Mouse (Mus musculus) left cerebral cortex, postnatal 4 days (tissue): ENCODE data around the gene Fezf1. TPM values are rescaled to one million over a fixed set of nuclear protein-coding genes. Genes with fewer than 3 reads are reported as not detected.

ENCODE experiments used
- DNase-seq: peaks from one replicate; pipeline ENCODE4 v3.0.0-alpha.2; 2022
- intact Hi-C: fragments of 180-260 bp; cut with DNase I; formaldehyde crosslinking; loops from one replicate; pipeline ENCODE4 v1.15.1; 2025
- total RNA-seq, 2 experiments: library from RNA; stranded (reverse); gene quantifications; 2 replicates each; pipeline ENCODE4 v1.2.3; 2021

Gene Fezf1
- total RNA-seq, 2 experiments from 2014 or later: 1.9 TPM; not detected in 1

DNA sequence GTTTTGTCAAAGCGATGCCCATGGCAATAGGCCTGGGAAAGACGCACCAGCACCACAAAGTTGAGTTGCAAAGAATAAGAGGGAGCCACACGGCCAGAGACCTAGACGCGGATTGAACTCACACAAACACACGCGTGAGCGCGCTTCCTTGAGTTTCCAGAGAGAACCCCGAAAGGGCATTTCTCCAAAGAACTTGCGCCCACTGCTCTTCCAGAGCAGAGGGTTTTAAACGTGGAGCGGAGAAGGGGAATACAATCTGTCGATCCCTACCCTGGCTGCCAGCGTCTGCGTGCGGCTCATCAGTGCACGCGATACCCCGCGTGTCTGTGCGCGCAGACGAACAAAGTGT, 865 bp upstream of the Fezf1 start:
- DNase-seq: no peak
- intact Hi-C loops: no loop called here

DNA sequence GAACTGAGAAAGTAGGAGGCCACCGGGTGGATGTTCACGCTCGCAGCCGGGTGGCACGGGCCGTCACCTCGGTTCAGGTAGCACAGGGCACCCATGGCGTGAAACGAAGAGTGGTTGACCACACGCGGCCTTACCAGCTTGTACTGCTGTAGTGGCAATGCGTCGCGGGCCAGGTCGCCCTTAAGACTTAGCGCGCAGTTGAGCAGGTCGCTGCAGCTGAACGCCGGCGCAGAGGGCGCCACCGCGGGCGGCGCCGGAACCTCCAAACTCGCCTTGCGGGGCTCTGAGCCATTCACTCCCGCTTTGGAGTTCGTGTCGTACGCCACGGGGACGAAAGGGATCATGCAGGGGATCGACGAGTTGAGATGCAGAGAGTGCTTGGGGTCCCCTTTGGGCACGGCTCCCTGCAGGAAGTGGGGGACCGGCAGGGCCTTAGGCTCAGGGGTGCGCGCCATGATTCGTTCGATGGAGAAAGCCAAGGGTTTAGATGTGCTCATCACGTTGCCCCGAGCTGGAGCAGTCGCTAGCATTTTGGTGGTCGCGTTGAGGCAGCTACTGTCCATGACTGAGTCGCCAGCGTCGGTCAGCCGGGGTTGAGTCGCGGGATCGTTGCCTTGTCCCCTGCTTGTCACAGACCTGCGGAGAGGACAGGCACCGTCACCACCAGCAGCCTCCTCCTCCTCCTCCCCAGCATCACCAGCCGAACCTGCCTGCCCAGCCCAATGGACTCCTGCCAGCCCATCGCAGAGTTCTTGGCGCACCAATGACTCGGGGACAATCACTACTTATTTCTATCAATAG, 450 bp downstream of the Fezf1 start:
- intact Hi-C loops: no loop called here
- no peak for DNase-seq

DNA sequence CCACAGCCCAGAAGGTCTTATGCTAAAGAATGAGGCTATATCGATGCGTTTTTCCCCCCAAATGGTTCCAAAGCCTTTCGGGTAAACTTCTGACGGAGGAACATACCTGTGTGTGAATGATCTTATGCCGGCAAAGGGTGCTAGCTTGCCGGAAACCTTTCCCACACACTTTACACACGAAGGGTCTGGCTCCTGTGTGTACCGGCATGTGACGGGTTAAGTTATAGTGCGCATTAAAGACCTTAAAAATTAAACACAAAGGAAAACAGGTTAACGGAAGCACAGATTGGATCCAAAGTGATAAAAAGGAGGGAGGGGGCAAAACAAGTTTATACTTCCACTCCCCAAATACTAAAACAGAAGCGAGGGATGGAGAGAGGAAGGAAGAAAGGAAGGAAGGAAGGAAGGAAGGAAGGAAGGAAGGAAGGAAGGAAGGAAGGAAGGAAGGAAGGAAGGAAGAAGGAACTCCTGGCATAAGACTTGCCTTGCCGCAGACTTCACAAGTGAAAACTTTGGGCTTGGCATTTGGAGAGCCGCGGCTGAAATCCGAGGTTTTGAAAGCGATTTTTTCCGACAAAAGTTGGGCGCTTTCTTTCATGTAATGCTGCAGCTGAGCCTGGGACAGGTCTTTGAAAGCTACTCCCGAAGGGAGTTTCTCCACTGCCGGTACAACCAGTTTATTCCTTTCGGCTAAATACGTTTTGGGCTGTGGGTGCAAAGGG, 1.2 kb downstream of the Fezf1 start:
- DNase-seq: no peak
- intact Hi-C loops: no loop called here

DNA sequence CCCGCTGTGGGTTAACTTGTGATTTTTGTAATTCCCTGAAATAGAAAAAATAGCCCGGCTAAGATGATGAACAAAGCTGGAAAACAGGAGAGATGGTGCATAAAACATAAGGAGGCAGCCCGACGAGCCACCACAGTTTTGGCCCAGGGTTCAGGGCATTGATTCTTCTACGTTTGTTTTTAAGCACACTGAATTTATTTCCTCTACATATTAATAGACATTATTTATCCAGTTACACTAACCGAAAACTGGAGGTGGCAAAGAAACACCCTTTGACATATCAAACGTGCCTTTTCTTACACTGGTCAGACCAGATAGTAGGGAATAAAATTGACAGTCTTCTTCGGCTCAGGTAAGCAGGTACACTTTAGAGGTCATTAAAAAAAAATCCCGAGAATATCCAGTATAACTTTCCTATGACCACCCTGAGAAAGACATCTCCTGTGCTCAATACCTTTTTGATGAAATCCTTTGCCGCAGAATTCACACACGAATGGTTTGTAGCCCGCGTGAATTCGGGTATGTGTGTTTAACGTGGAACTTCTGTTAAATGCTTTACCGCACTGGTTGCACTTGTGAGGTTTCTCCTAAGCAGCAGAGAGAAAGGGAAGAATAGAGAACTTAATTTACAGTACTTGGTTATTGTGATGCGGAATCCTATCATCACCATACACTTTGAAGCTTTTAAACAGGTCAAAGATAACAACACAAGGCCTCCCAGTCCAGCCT, 1.9 kb downstream of the Fezf1 start:
- intact Hi-C loops: no loop called here
- DNase-seq: no peak

DNA sequence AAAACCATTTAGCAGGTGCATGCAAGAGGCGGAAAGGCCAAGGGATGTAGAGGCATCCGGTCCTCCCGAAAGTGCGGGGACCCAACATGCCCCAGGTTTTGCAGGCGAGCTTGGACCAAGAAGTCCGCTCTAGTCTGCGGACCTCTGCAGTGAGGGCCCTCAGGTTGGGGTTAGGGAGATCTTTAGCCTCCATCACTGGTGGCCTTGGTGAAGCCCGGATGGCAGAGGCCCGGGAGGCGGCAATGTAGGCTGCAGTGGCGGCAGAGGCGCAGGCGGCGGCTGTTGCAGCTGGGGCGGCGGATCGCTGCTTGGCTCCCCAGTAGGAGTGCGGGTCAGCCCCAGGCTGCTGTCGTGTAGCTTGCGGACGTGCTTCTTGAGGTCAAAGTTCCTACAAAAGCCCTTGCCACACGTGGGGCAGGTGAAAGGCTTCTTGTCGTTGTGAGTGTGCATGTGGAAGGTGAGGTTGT, 2.6 kb downstream of the Fezf1 start:
- no peak for DNase-seq
- intact Hi-C loops: no loop called here

DNA sequence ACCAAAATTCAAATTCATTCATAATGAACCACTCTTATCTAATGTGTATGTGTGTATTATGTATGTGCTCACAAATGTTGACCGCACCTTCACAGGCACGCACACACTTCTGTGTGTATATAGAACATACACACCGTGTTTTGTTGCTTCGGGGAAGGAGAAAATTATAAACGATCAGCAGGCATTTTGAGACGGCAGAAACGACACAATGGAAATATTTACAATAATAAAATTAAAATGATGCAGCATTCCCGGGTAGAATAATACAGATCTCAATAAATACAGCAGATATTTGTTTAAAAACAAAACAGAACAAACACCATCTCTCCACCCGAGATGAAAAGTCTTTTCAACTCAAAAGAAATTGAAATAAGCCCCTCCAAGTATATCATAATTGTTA, 3.0 kb downstream of the Fezf1 start:
- DNase-seq: no peak
- intact Hi-C loops: no loop called here

DNA sequence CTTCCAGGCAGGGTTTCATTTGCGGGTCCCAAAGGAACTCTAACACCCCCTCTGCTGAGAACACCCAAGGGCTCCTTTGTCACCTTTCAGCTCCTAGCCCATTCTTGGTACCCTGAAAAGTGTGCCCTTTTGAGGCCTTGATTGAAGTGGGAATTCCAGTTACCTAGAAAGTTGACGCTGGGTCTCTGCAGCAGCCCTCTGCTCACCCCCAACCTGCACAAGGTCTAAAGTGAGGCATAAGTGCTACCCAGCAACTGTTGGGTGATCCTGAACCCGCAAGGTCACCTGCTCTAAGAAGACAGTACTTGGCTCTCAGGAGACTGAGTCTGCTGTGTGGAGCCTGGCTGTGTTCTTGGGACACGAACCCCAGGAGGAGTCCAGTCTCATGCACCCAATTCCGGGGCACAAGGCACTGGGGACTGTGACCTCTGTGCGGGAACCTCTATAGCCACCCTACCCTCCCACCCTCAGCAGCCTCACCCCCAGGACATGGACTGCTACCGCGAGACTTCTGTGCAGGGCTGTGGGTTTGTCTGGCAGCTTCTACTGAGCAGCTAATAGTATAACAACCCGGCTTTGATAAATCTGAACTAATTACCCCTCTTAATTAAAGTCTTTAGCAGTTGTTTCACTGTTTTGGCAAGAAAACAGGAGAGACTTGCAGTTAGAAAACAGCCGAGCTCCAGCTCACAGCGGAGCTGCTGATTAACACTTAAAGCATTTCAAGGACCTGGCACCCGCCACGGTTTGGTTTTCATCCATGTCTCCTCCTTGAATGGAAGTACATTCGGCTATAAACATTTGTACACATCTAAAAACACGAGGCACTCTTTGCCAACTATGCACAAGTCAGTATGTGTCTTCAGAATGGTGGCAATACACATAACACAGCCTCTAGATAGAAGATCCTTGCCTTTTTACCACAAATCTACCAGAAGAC, 4.1 kb downstream of the Fezf1 start:
- no peak for DNase-seq
- intact Hi-C loops: no loop called here

DNA sequence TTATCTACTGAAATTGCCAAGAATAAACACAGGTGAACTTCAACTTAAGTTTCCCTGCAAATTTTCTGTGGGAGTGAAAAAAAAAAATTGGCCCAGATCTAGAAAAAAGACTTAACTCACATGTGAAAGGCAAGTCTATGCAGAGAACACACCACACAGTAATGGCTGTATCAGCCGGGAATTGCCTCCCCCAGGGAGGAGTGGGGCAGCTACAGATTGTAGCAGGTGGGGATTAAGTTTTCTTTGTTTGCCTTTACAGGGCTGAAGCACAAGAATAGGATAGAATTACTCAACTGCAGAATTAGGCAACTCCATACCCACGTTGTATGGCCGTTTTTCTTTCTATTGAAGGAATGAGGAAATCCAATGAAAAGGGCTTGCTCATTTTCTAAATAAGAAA, 36.7 kb downstream of the Fezf1 start:
- DNase-seq: no peak
- intact Hi-C loops: no loop called here

DNA sequence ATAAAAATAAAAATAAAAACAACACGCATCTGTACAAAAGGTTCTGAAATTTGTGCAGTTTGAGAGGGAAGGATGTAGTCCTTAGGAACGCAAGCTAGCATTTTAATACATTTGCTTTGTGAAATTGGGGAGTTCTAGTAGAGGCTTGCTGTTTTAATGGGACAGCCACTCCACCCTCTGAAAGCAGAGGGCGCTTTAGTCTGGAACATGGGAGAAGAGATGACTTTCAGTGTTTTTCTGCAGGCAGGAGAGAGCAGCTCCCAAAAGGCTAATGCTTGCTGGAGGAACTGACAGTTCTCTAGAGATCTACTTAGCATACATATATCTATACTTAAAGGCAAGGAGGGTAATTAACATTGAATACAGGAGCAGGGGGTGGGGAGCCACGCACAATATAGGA, 40.4 kb downstream of the Fezf1 start:
- no peak for DNase-seq
- intact Hi-C loops: no loop called here

DNA sequence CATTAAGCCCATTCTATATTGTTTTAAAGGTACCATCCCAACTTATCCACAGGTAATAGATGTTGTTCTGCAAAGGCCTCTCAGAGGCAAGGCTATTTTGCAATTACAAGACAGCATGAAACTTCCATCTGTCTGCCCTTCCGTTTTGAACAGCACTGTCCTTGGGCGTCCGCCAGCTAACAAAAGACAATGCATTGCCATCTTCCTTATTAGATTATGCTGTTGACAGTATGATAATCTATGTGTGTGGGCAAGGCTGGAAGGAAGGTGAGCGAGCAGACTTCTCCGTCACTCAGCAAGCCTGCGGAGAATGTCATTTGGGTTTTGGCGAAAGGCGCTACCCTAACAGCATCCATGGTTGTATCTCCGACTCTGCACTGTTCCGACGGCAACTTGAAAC, 45.5 kb downstream of the Fezf1 start:
- intact Hi-C loops: no loop called here

More for the DNA sequence above, 45.5 kb downstream of the Fezf1 start:
- DNase-seq: peak; percentile 53

Other genes with a start within 250 kb of the Fezf1 start
- under 1 TPM; 0.60 to 0.66 TPM for gene Aass, start 115.4 kb downstream of the Fezf1 start, total RNA-seq